Mouse (Mus musculus): ENCODE measurements at regions not wholly inside any gene's neighbourhood (a gene's known extent, or its start where the extent isn't known, plus 50 kb on each side); places are given as distances from the start of the nearest gene placed in this dataset.

GRCm38 (mm10) chr3:143107733-143108291, 226.0 kb upstream of the Pkn2 start:
- TF ChIP-seq CTCF (IDR thresholded peaks at IDR 0.05; ENCODE audit: low read depth) (no peak), EP300 (IDR thresholded peaks at IDR 0.05; ENCODE audit: low read depth) (no peak)

Data from heart, postnatal 0 days (tissue).